15 mouse cellular contexts compared by ENCODE assay signal in genomic region chr13:9686765-9687164, GRCm38 (mm10).
DNase-seq lines count a peak whose midpoint lies in the region; ATAC-seq and TF ChIP-seq lines count a peak whose summit lies in the region.
"Had no signal": no experiment of that assay in that cellular context is flagged by ENCODE, and none has a peak within 500 bp of the region (broad histone marks: within the 10 kb centered on the region; RNA-seq: fewer than 3 reads in every experiment).

No protein-coding gene starts in this region.

- H3K27me3 ChIP-seq in heart, embryonic 12.5 days (replicated peaks), result no peaks in the 10 kb centered on the region
- no peaks in the 10 kb centered on the region for H3K27me3 ChIP-seq in neural tube, embryonic 13.5 days
- no peaks in the 10 kb centered on the region for H3K27me3 ChIP-seq in midbrain, postnatal 0 days (ENCODE audit: insufficient read depth, low read length)
- H3K27me3 ChIP-seq: limb, embryonic 15.5 days; lung, embryonic 15.5 days had no signal

- WGBS in heart, embryonic 12.5 days, result 89% methylated on average over 11 of the region's 11 CpGs
- 85% methylated on average over 11 of the region's 11 CpGs for WGBS in neural tube, embryonic 13.5 days
- WGBS in midbrain, postnatal 0 days, result 86% methylated on average over 11 of the region's 11 CpGs

- H3K4me3 ChIP-seq in heart, embryonic 12.5 days, result no peak overlapping the region
- no peak overlapping the region for H3K4me3 ChIP-seq in neural tube, embryonic 13.5 days
- no peak overlapping the region for H3K4me3 ChIP-seq in midbrain, postnatal 0 days (ENCODE audit: low read depth, low read length)
- H3K4me3 ChIP-seq: limb, embryonic 15.5 days; lung, embryonic 15.5 days had no signal

- ATAC-seq in heart, embryonic 12.5 days (ENCODE audit: insufficient number of reproducible peaks, low FRiP score), result 0 out of 2 replicates have a peak, but pooled peaks have one; percentile 33
- ATAC-seq in neural tube, embryonic 13.5 days (ENCODE audit: low read depth), result 0 out of 2 replicates have a peak, but pooled peaks have one; percentile 12
- peak; percentile 26; the same call in 1 of the 2 replicates for ATAC-seq in midbrain, postnatal 0 days (ENCODE audit: low FRiP score)
- ATAC-seq: activated CD4-positive, CD25-positive, alpha-beta regulatory T cell, adult 4 months had no signal

- no peak overlapping the region for H3K4me2 ChIP-seq in heart, embryonic 12.5 days
- no peak overlapping the region for H3K4me2 ChIP-seq in neural tube, embryonic 13.5 days
- H3K4me2 ChIP-seq in midbrain, postnatal 0 days (ENCODE audit: low read depth, low read length, poor library complexity, severe bottlenecking), result no peak overlapping the region
- H3K4me2 ChIP-seq: limb, embryonic 15.5 days; lung, embryonic 15.5 days had no signal

- no peak for DNase-seq in heart, adult 8-10 months (ENCODE audit: low spot score)
- DNase-seq in neural tube, embryonic 10.5 days (ENCODE audit: extremely low spot score, low spot score), result no peak
- peak; percentile 77 for DNase-seq in cerebellum, adult 9-11 months
- no peak for DNase-seq in midbrain, postnatal 0 days (ENCODE audit: low spot score)
- no peak for DNase-seq in spleen, postnatal 14 days (ENCODE audit: low spot score in 2 of 2)
- DNase-seq: embryo, embryonic 11 days; gastrocnemius, postnatal 14 days; kidney, postnatal 25 days; layer of hippocampus, postnatal 36 days; thymus, postnatal 36 days had no signal

- H3K4me1 ChIP-seq in heart, embryonic 12.5 days (replicated peaks), result no peaks in the 10 kb centered on the region
- no peaks in the 10 kb centered on the region for H3K4me1 ChIP-seq in neural tube, embryonic 13.5 days (replicated peaks)
- H3K4me1 ChIP-seq in midbrain, postnatal 0 days (ENCODE audit: insufficient read depth, low read length), result no peaks in the 10 kb centered on the region
- H3K4me1 ChIP-seq: limb, embryonic 15.5 days; lung, embryonic 15.5 days had no signal

- no peak overlapping the region for H3K9ac ChIP-seq in heart, embryonic 12.5 days
- H3K9ac ChIP-seq in neural tube, embryonic 13.5 days, result no peak overlapping the region
- no peak overlapping the region for H3K9ac ChIP-seq in midbrain, postnatal 0 days (replicated peaks; ENCODE audit: low read length, poor library complexity, severe bottlenecking)
- H3K9ac ChIP-seq: limb, embryonic 15.5 days; lung, embryonic 15.5 days had no signal

- no peak overlapping the region for H3K27ac ChIP-seq in heart, embryonic 12.5 days (ENCODE audit: poor library complexity, severe bottlenecking)
- H3K27ac ChIP-seq in neural tube, embryonic 13.5 days (replicated peaks), result no peak overlapping the region
- H3K27ac ChIP-seq in midbrain, postnatal 0 days (ENCODE audit: low read depth, low read length), result no peak overlapping the region
- H3K27ac ChIP-seq: limb, embryonic 15.5 days; lung, embryonic 15.5 days had no signal

- no peak for TF ChIP-seq CTCF in midbrain, postnatal 0 days (IDR thresholded peaks at IDR 0.05)

- peaks cover 91% of the 10 kb centered on the region for H3K36me3 ChIP-seq in heart, embryonic 12.5 days
- H3K36me3 ChIP-seq in neural tube, embryonic 13.5 days, result peaks cover 92% of the 10 kb centered on the region
- peaks cover 61% of the 10 kb centered on the region for H3K36me3 ChIP-seq in midbrain, postnatal 0 days (ENCODE audit: insufficient read depth, low read length)

- H3K9me3 ChIP-seq in heart, embryonic 12.5 days (replicated peaks), result no peaks in the 10 kb centered on the region
- H3K9me3 ChIP-seq in neural tube, embryonic 13.5 days, result no peaks in the 10 kb centered on the region
- H3K9me3 ChIP-seq in midbrain, postnatal 0 days (ENCODE audit: low read length), result no peaks in the 10 kb centered on the region
- H3K9me3 ChIP-seq: limb, embryonic 15.5 days; lung, embryonic 15.5 days had no signal
